Mouse (Mus musculus): ENCODE measurements around the gene Trpm3.

- no peak for TF ChIP-seq CTCF (IDR thresholded peaks at IDR 0.05; ENCODE audit: low read depth, low read length)
- TF ChIP-seq GATA1 (IDR thresholded peaks at IDR 0.05; ENCODE audit: borderline replicate concordance, low read length): no peak
- no peak for TF ChIP-seq GATA2 (IDR thresholded peaks at IDR 0.05; ENCODE audit: borderline replicate concordance, low read depth, low read length)
These were observed 198.6 kb downstream of the Trpm3 start for GRCm38 (mm10) chr19:22337468-22337867.
